Mouse (Mus musculus): ENCODE measurements around the gene Mok.

Mok gene

GRCm38 (mm10) chr12:110850010-110850928, 9.5 kb upstream of the Mok start, which contains the start of gene Zfp839:
Zfp839 (plus strand) TSS chr12:110850253.
- in situ Hi-C loops (cut with MboI; ENCODE audit: low sequenced_read_pairs), result no loop called here

DNA sequence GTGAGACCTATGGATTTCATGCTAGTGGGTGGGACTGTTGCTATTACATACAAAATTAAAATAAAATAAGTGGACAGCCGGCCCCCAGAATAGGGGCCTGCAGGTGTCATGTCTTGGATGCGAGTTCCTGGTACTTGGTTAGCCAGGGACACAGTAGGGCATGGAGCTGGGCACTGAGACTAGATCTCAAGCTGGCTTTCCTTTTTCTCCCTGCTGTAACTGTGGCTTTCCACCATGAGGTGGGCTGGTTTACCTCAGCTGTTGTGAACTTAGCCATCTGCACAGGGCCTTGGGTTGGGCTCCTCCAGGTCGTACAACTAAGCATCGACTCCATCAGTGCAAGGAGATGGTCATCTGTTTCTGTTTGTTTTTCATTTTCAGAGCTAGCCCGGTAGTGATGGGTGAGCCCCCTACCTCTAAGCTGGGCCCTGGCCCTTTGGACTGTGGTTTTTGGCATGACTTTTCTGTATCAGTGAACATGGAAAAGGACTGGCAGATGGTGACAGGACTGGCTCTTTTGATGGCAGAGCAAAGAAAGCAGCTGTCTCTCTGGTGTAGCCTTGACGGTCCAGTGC, 5.5 kb upstream of the Mok start:
- in situ Hi-C loops (cut with MboI; ENCODE audit: low sequenced_read_pairs), result loop anchor here (10.0 to 25.0 kb wide), 2 partner anchors 234 to 401 kb away; partner anchors contain the start of genes Dync1h1 and Ppp2r5c

GRCm38 (mm10) chr12:110845131-110845880, 4.6 kb upstream of the Mok start:
- in situ Hi-C loops (cut with MboI; ENCODE audit: low sequenced_read_pairs), result loop anchor here (10.0 to 25.0 kb wide), 2 partner anchors 233 to 401 kb away; partner anchors contain the start of genes Dync1h1 and Ppp2r5c

DNA sequence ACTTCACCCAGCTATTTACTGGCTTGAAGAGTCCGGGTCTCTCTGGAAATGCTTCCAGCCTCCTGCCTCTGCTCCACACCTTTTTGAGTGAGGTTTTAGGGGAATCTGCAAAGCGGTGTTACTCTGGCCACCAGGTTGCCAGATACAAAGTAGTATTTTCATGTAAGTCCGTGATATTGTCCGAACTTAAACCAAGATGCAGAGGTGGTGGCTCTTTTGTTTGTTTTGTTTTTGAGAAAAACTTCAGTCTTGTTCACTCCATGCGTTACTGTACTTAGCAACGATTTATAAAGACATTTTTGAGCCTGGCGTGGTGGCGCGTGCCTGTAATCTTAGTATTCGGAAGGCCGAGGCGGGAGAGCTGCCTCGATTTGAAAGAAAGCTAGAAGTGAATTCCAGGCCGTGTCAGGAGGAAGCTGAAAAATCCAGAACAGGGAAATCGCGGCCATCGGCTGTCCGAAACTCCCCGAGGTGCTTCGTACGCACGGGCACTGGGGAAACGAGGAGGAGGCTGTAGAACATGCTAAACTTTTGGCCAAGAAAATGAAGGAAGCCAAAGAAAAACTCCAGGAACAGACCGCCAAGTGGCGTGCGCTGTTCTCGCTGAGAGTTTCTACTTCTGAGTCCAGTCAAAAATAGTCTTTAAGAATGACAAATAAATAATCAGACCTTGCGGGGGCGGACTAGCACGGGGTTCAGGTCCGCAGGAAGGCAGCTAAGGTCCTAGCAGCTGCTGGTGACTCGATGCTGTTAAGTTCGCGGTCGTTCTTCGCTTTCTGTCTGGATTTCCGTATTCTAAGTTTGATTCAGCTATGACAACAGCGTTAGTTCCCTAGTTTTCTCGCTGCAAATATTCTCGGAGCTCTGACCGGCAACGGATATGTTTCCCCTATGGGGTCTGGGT, 3.7 kb upstream of the Mok start:
- in situ Hi-C loops (cut with MboI; ENCODE audit: low sequenced_read_pairs), result loop anchor here (10.0 to 25.0 kb wide), 2 partner anchors 232 to 400 kb away; partner anchors contain the start of genes Dync1h1 and Ppp2r5c

GRCm38 (mm10) chr12:110843194-110844048, 2.7 kb upstream of the Mok start:
- in situ Hi-C loops (cut with MboI; ENCODE audit: low sequenced_read_pairs), result loop anchor here (10.0 to 25.0 kb wide), 2 partner anchors 231 to 399 kb away; partner anchors contain the start of genes Dync1h1 and Ppp2r5c

DNA sequence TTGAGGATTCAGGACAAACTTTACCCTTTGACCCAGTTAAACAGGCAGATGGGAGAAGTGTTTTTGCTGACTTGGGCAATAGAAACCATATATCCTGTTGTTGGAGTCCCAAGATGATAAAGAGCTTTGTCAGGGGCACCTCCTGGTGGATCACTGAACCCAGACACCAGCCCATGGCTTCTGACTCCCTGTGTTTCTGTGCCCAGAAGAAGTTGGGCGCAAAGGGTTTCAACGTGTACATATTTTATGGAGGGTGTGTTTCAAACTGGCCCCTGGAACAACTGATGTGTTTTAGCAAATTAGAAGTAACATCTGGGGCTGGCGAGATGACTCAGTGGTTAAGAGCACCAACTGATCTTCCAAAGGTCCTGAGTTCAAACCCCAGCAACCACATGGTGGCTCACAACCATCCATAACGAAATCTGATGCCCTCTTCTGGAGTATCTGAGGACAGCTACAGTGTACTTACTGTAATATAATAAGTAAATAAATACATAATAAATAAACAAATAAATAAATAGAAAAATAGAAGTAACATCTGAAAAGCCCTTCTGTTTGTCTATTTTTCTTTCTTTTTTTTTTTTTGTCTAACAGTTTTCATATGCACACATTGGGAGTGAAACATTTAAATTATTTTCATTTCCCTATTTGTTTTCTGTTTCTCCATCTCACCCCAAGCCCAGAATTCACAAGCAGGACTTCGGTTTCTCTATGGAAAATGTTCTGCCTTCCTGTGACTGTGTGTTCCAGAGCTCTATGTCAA, 1.2 kb upstream of the Mok start:
- in situ Hi-C loops (cut with MboI; ENCODE audit: low sequenced_read_pairs), result loop anchor here (10.0 to 25.0 kb wide), 2 partner anchors 230 to 397 kb away; partner anchors contain the start of genes Dync1h1 and Ppp2r5c

DNA sequence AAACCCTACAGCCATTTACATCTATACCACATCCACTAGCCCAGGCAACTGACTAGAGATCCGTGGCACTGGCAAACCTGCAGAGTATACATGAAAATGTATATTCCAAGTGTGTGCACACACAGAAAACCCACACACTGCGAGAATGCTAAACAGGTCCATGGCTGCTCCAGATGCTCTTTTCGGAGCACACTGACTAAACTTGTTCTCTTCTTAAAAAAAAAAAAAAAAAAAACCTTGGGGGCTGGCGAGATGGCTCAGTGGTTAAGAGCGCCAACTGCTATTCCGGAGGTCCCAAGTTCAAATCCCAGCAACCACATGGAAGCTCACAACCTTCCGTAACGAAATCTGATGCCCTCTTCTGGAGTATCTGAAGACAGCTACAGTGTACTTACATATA, 2.9 kb downstream of the Mok start:
- in situ Hi-C loops (cut with MboI; ENCODE audit: low sequenced_read_pairs), result loop anchor here (25.0 kb wide), 1 partner anchor 226 kb away; the partner anchor contains the start of gene Dync1h1

DNA sequence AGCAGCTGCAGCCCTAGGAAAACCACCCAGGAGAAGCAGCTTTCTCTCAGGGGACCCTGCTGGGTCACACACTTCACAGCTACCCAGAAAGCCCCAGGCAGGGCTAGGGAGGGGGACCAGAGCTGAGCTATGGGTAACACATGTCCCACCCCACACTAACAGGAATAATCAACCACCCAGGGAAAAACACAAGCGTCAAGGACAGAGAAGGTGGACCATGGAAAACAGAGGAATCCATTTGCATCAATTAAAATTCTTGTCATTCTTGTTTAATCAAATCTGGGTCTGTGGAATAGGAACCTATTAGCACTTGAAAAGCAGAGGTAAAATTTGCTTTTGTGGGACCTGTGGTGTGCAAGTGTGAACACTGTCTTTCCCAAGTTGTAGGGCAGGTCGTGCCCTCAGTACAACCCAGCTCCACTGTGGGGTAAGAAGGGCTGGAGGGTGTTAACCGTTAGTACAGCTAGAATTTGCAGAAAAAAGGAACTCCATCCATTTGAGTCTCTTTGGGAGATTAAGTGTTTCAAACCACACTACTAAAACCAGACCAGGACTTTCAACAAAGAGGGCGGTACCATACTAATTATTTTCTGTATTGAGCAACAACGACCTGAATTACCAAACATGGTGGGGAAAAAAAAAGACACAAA, 3.4 kb downstream of the Mok start:
- in situ Hi-C loops (cut with MboI; ENCODE audit: low sequenced_read_pairs), result loop anchor here (25.0 kb wide), 1 partner anchor 225 kb away; the partner anchor contains the start of gene Dync1h1

- in situ Hi-C loops (cut with MboI; ENCODE audit: low sequenced_read_pairs), result loop anchor here (25.0 kb wide), 1 partner anchor 224 kb away; the partner anchor contains the start of gene Dync1h1
Measured at GRCm38 (mm10) chr12:110836729-110837128, 4.0 kb downstream of the Mok start.

GRCm38 (mm10) chr12:110835182-110835581, 5.6 kb downstream of the Mok start:
- in situ Hi-C loops (cut with MboI; ENCODE audit: low sequenced_read_pairs), result loop anchor here (25.0 kb wide), 1 partner anchor 223 kb away; the partner anchor contains the start of gene Dync1h1

GRCm38 (mm10) chr12:110830293-110831024, 10.3 kb downstream of the Mok start:
- in situ Hi-C loops (cut with MboI; ENCODE audit: low sequenced_read_pairs), result loop anchor here (25.0 kb wide), 1 partner anchor 218 kb away; the partner anchor contains the start of gene Dync1h1

DNA sequence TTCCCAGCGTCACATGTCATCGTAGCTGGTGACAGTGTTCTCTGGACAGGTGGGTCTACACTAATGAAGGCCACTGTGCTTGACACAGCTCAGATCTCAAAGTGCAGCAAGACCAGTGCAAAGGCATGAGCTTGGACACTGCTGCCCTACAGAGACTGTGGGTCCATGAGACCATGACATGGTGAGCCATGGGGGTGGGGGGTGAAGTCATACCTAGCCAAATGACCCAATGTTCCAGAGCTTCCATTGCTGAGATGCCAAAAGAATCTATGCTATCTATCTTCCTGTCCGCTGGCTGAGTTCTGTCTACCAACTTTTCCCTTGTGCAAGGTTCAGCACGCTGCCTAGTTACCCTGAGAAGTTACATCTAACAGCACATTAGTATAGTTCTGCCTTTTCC, 11.8 kb downstream of the Mok start:
- in situ Hi-C loops (cut with MboI; ENCODE audit: low sequenced_read_pairs), result loop anchor here (25.0 kb wide), 1 partner anchor 217 kb away; the partner anchor contains the start of gene Dync1h1

GRCm38 (mm10) chr12:110822366-110822765, 18.4 kb downstream of the Mok start:
- in situ Hi-C loops (cut with MboI; ENCODE audit: low sequenced_read_pairs), result no loop called here

DNA sequence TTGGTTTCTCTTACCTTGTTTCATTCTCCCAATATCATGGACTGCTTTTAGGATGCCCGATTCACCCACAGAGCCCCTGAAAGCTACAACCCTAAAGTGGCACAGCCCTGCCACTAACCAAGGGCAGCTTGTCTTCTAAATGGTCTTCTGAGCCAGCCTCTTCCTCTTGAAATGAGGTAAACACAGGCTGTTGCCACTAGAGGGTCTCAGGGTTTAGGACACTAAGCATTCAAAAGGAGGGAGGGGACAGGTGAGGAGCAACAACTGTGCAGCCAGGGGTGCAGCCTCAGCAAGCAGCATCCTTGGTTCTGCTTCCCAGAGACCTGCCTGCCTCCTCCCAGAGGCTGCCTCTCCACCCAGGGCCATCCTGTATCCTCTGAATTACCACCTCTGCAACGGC, 19.0 kb downstream of the Mok start:
- in situ Hi-C loops (cut with MboI; ENCODE audit: low sequenced_read_pairs), result no loop called here

GRCm38 (mm10) chr12:110819367-110819766, 21.4 kb downstream of the Mok start:
- in situ Hi-C loops (cut with MboI; ENCODE audit: low sequenced_read_pairs), result no loop called here

GRCm38 (mm10) chr12:110816833-110817232, 23.9 kb downstream of the Mok start:
- in situ Hi-C loops (cut with MboI; ENCODE audit: low sequenced_read_pairs), result no loop called here

DNA sequence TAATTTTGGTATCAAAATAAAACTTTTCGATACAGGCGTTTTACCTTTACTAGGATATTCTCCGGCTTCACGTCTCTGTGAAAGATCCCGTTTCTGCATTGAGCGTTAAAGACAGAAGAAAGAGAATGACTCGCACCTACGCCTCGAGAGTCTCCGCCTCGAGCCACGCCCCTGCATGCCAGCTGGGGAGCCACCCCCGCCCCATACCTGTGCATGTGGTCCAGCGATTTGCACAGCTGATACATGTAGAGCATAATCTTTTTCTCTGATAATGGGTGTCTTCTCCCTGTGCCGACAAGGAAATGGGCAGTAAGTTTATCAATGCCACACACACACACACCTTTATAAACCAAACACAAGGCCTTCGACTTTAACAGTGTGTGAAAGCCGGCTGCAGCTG, 25.8 kb downstream of the Mok start:
- in situ Hi-C loops (cut with MboI; ENCODE audit: low sequenced_read_pairs), result no loop called here
